Mouse (Mus musculus) CD4-positive, CD25-positive, alpha-beta regulatory T cell, adult 2 months (primary cell): Measurements from ENCODE around the gene Ppl.

Experiments
- DNase-seq: peaks from one replicate; pipeline ENCODE4 v3.0.0-alpha.2; 2012; ENCODE audit warnings: low read depth, low spot score

The Ppl gene

DNA sequence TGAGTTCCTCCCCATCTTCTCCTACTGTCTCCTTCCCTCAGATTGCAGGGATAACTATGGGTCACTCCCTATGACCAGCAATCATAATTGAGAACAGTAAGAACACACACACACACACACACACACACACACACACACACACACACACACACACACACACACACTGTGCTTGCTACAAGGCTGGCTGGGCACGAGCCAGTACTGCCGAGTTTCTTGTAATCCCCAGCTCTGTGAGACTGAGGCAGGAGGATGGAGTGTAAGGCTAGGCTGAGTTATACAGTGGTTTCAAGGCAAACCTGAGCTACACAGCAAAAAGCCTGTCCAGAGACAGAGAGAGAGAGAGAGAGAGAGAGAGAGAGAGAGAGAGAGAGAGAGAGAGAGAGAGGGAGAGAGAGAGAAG, 2.0 kb downstream of the Ppl start:
- DNase-seq = no peak

- no peak for DNase-seq
Observed at GRCm38 (mm10) chr16:5123476-5123875, 8.7 kb downstream of the Ppl start.

DNA sequence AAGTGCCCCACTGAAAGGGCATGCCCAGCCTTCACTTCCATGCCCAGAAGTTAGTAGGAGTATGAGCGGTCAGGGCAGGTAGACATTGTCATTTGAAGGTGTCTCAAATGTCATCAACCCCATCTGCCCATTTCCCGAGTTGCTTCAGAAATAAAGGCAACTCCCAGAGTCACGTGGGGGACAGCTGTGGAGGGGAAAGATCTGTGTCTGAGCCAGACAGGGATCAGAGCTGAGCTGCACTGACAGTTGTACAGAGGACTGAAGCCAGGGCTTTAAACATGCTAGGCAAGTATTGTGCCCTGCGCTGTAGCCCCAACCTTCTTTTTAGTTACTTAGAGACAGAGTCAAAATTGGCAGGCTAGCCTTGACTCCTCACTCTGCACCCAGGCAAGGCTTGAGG, 12.4 kb downstream of the Ppl start:
- no peak for DNase-seq

GRCm38 (mm10) chr16:5119385-5119784, 12.8 kb downstream of the Ppl start:
- no peak for DNase-seq

GRCm38 (mm10) chr16:5113582-5113981, 18.6 kb downstream of the Ppl start:
- no peak for DNase-seq

- DNase-seq = no peak
Observed at GRCm38 (mm10) chr16:5113002-5113550, 19.1 kb downstream of the Ppl start.

DNA sequence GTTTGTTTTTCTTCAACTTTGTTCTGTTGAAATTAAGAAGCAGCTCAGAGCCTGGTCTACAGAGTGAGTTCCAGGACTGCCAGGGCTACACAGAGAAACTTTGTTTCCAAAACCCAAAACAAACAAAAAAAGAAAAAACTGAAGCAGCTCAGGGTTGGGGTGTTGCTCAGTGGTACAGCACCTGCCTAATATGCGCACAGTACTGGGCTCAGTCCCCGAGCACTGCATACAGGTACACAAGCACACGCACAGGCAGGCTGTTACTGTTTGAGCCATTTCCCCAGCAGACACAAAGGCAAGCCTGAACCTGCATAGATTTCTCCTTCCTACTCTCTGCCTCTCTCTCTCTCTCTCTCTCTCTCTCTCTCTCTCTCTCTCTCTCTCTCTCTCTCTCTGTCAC, 21.2 kb downstream of the Ppl start:
- DNase-seq = no peak

DNA sequence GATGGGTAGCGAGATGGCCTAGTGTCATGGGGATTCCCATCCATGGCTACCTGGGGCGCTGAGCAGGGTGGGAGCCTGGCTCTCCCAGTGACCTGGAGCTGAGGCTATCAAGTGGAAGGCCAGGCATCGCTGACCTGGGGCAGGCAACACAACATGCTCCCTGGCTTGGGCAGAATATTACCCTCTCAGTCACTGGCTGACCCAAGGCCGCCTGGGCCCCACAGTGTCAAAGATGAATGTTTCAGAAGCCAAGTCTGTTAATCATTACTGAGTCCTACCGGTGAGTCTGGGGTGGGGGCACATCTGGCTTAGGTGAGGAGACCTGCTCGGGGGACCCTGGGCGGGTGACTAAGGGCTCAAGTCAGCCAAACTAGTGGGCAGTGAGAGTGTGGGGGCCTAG, 22.3 kb downstream of the Ppl start:
- no peak for DNase-seq

- no peak for DNase-seq
Observed at GRCm38 (mm10) chr16:5101000-5101399, 31.2 kb downstream of the Ppl start.

DNA sequence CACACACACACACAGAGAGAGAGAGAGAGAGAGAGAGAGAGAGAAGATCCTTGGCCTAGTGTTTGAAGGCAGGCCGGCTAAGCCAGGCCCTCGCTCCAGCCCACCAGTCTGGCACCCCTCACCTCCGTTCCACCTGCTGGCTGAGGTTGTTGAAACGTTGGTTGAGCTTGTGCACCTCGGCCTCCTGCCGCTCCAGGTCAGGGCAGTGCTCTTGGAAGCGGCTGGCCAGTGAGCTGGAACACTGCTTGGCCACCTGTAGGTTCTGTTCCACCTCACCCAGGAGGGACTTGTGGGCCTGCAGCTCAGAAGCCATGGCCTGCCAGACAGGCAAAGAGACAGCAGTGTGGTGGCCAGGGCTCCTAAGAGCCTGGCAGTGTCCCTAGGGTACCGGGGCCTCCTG, 35.7 kb downstream of the Ppl start:
- no peak for DNase-seq

- DNase-seq = no peak
Observed at GRCm38 (mm10) chr16:5093285-5093684, 38.9 kb downstream of the Ppl start.

GRCm38 (mm10) chr16:5089021-5089420, 43.2 kb downstream of the Ppl start:
- DNase-seq = no peak

DNA sequence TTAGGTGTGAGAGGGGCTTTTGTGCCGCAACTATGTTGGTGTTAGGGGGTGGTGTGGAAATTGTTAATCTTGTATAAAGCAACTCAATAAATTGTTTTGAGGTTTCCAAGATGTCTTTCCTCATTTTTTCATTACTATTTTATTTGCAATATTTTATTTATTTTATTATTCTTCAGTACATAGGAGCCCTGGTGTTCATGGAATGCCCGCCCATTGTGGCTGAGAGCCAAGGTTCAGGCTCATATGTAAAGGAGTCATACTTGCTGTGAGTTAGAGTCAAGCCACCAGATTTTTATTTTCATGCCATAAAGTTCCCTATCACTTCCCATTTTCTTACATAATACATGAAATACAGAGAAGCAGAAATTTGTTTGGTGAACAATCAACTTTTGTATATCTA, 46.0 kb downstream of the Ppl start:
- no peak for DNase-seq

DNA sequence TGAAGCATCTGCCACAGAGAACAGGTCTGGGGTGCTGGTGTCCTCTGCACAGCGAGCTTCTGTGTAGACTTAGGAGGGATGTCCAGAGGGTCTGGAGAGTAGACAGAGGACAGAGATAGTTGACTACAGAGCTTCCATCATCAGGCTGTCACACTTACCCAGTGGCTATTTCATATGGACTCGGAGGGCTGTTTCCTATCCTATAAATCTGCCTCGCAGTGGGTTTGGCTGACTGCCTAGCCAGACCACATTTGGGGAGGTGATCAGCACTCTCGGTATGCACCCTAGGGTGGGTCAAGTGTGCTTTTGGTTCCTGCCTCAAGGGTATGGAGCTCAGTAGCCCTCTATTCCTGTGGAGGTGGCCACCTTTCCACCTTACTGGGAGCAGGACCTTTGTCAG, 47.0 kb downstream of the Ppl start:
- DNase-seq = no peak

DNA sequence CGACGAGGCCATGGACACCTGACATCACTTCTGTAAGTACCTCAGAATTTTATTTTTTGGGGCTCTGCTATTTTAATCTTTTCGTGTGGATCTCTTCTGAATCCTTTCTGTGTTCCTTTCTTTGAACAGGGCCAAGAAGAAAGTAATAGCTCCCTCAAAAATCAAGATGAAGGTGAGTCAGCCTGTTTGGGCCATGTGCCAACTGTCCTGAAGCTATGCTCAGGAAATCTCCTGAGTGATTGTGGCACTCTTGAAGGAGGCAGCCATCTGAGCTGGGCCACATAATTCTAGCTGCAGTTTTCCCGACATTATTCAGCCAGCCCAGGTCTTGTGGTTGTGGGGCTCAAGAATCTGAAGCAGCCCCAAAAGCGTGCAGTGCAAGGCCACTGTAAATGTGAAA, 57.9 kb downstream of the Ppl start:
- DNase-seq = no peak

GRCm38 (mm10) chr16:5071974-5072373, 60.2 kb downstream of the Ppl start:
- no peak for DNase-seq

- no peak for DNase-seq
Observed at GRCm38 (mm10) chr16:5070321-5070720, 61.9 kb downstream of the Ppl start.

GRCm38 (mm10) chr16:5063472-5063871, 68.7 kb downstream of the Ppl start:
- no peak for DNase-seq

- peak; percentile 34 for DNase-seq
Observed at GRCm38 (mm10) chr16:5058114-5058513, 74.1 kb downstream of the Ppl start.

- peak; percentile 91 for DNase-seq
Observed at GRCm38 (mm10) chr16:5050251-5051110, 81.7 kb downstream of the Ppl start.

GRCm38 (mm10) chr16:5049774-5050234, 82.4 kb downstream of the Ppl start, which contains the start of the genes Glyr1 and Ubn1:
TSS of gene Glyr1 (minus strand) at chr16:5049863.
TSS of gene Ubn1 (plus strand) at chr16:5050057.
- peak; percentile 100 for DNase-seq

- DNase-seq = no peak
Observed at GRCm38 (mm10) chr16:5049182-5049773, 82.9 kb downstream of the Ppl start.

GRCm38 (mm10) chr16:5045322-5045721, 86.9 kb downstream of the Ppl start:
- no peak for DNase-seq
